Mouse (Mus musculus) large intestine, adult 2 months (tissue): ENCODE data around the gene Slc15a2. TPM values are rescaled to one million over a fixed set of nuclear protein-coding genes. Genes with fewer than 3 reads are reported as not detected.

ENCODE experiments used
- DNase-seq: peaks from one replicate; pipeline ENCODE4 v3.0.0-alpha.2; 2012; ENCODE audit warnings: low read depth, low spot score
- WGBS: fragments of 180-500 bp; shearing (Covaris S2); methylation state at CpG from one replicate; pipeline ENCODE4 v1.1.7; 2018; 5-methylcytosine and 5-hydroxymethylcytosine counted together
- polyA plus RNA-seq: library from polyadenylated mRNA; depleted of rRNA; stranded (reverse); fragments of >200 nt; gene quantifications from 2 replicates; pipeline ENCODE4 v1.2.3, GENCODE M21; 2012; rRNA removed

Gene Slc15a2
- polyA plus RNA-seq, 1 experiment = 2.4 TPM

DNA sequence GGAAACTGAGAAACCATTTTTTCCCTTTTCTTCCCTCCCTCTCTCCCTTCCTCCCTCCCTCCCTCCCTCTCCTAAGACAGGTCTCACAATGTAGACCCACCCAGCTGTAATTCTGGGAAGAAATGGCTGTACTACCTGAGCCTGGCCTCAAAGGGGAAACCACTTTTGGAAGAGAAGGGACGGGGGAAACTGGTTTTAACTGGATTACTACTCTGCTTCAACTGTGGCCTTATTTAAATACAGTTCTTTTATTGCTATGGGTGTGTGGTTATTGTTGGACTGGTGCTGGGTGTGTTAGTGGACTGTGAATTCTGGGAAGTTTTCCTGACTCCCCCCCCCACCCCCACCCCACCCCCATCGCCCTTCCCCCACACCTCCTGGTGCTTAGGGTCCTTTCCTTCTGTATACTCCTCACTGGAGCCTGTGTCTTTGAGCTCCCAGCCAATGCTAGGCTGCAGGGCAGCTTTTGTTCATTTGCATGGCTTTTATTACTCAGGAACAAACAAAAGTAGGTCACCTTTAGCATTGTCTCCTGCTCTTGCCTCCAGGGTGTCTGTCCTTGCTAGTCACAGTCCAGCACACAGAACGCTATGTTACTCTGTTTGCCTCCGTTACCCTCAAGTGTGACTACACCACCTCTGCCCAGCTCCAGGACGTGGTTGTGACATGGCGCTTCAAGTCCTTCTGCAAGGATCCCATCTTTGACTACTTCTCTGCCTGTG is 76.9 kb downstream of the Slc15a2 start:
- 32% methylated on average over 6 of the region's 6 CpGs for WGBS
- peak; percentile 79 for DNase-seq

DNA sequence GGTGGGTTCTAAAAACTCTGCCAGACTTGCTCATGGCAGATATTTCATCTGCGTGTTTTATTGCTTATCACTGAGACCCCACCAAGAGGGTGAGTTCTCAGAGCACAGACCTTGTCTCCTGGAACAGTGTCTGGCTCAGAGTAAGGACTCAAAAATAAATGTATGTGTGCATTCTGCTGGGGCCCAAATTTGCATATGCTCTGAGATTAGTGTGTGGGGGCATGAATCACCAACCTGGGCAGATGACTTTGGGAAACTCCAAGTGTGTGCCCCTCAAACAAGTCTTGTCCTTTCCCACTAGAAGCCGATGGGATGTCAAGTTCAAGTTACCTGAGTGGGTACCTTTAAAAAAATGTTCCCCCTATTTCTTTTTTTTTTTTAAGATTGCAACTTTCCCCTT is 84.3 kb downstream of the Slc15a2 start:
- no peak for DNase-seq
- WGBS = 90% methylated on average over 2 of the region's 2 CpGs

Other genes with a start within 250 kb of the Slc15a2 start
- 0.03 and 0.04 TPM in 2 replicates for gene Casr, start 222.8 kb downstream of the Slc15a2 start, polyA plus RNA-seq
- 1.7 and 2.5 TPM in 2 replicates for gene Cd86, start 118.9 kb downstream of the Slc15a2 start, polyA plus RNA-seq
- 4.4 and 7.4 TPM in 2 replicates for gene Ildr1, start 91.0 kb downstream of the Slc15a2 start, polyA plus RNA-seq
- gene Iqcb1, start 43.4 kb upstream of the Slc15a2 start, polyA plus RNA-seq = 1.1 and 1.2 TPM in 2 replicates
- 2.1 and 4.7 TPM in 2 replicates for gene Eaf2, start 90.0 kb upstream of the Slc15a2 start, polyA plus RNA-seq
- gene Golgb1, start 90.2 kb upstream of the Slc15a2 start, polyA plus RNA-seq = 57.5 and 62.7 TPM in 2 replicates
- gene Hcls1, start 150.0 kb upstream of the Slc15a2 start, polyA plus RNA-seq = 16.0 and 19.3 TPM in 2 replicates
- 0.04 and 0.66 TPM in 2 replicates for gene Fbxo40, start 205.5 kb upstream of the Slc15a2 start, polyA plus RNA-seq
- gene Polq, start 226.8 kb upstream of the Slc15a2 start, polyA plus RNA-seq = 0.90 and 1.2 TPM in 2 replicates